Mouse (Mus musculus) embryonic facial prominence, embryonic 10.5 days (tissue): ENCODE data around the gene Rpl18. TPM values are rescaled to one million over a fixed set of nuclear protein-coding genes. Genes with fewer than 3 reads are reported as not detected.

Experiments
- DNase-seq: peaks from one replicate; pipeline ENCODE4 v3.0.0-alpha.2; 2017; ENCODE audit warnings: low spot score
- H3K27ac ChIP-seq: fragments of 300-500 bp; sonication (generic); replicated peaks from 2 replicates; pipeline ENCODE4 v1.5.1; 2016; ENCODE audit warnings: mild to moderate bottlenecking
- H3K27me3 ChIP-seq: fragments of 300-500 bp; sonication (generic); replicated peaks from 2 replicates; pipeline ENCODE4 v1.6.1; 2016; ENCODE audit warnings: low read depth, mild to moderate bottlenecking; ENCODE audit not compliant: poor library complexity, severe bottlenecking
- H3K36me3 ChIP-seq: fragments of 300-500 bp; sonication (generic); replicated peaks from 2 replicates; pipeline ENCODE4 v1.6.1; 2016; ENCODE audit warnings: mild to moderate bottlenecking, moderate library complexity
- H3K4me1 ChIP-seq: fragments of 300-500 bp; sonication (generic); 2 replicates; pipeline ENCODE4 v1.6.1; 2016
- H3K4me3 ChIP-seq: fragments of 300-500 bp; sonication (generic); 2 replicates; pipeline ENCODE4 v1.5.1; 2016; ENCODE audit warnings: mild to moderate bottlenecking, moderate library complexity
- H3K9me3 ChIP-seq: fragments of 300-500 bp; sonication (generic); 2 replicates; pipeline ENCODE4 v1.6.1; 2016; ENCODE audit warnings: mild to moderate bottlenecking
- WGBS: fragments of 180-500 bp; shearing (Covaris S2); methylation state at CpG from one replicate; pipeline ENCODE4 v1.1.7; 2016; 5-methylcytosine and 5-hydroxymethylcytosine counted together
- polyA plus RNA-seq: library from polyadenylated mRNA; unstranded; fragments of >200 nt; fragmentation: Nextera tagmentation; extraction: Ambion mirVana; gene quantifications from 2 replicates; pipeline ENCODE4 v1.2.1, GENCODE M21; 2016

Gene Rpl18
- polyA plus RNA-seq, 1 experiment from 2014 or later, result 1,168 TPM

- Histone ChIP-seq H3K4me3 (no peak overlapping the region), H3K27ac (peak overlapping the region; percentile 30; the same call in 1 of the 2 replicates), H3K4me1 (peaks cover 13% of the 10 kb centered on the region), H3K9me3 (0 out of 2 replicates have a peak, but pooled peaks cover 4% of the 10 kb centered on the region), H3K27me3 (no peaks in the 10 kb centered on the region), H3K36me3 (no peaks in the 10 kb centered on the region)
- 48% methylated on average over 10 of the region's 10 CpGs for WGBS
- DNase-seq, result no peak
Observed at GRCm38 (mm10) chr7:45749401-45749800, 34.1 kb downstream of the Rpl18 start.

GRCm38 (mm10) chr7:45750162-45750561, 34.9 kb downstream of the Rpl18 start:
- DNase-seq, result no peak
- no peak overlapping the region for H3K27ac ChIP-seq
- 0 out of 2 replicates have a peak, but pooled peaks cover 4% of the 10 kb centered on the region for H3K9me3 ChIP-seq
- no peaks in the 10 kb centered on the region for H3K36me3 ChIP-seq
- H3K27me3 ChIP-seq, result no peaks in the 10 kb centered on the region
- peaks cover 13% of the 10 kb centered on the region for H3K4me1 ChIP-seq
- no peak overlapping the region for H3K4me3 ChIP-seq
- WGBS, result 73% methylated on average over 9 of the region's 9 CpGs

- 56% methylated on average over 6 of the region's 6 CpGs for WGBS
- H3K27me3 ChIP-seq, result peaks cover 35% of the 10 kb centered on the region
Observed at GRCm38 (mm10) chr7:45755703-45756102, 40.4 kb downstream of the Rpl18 start.

GRCm38 (mm10) chr7:45759400-45759799, 44.1 kb downstream of the Rpl18 start:
- Histone ChIP-seq H3K27me3 (peaks cover 40% of the 10 kb centered on the region), H3K4me1 (peaks cover 11% of the 10 kb centered on the region), H3K36me3 (no peaks in the 10 kb centered on the region), H3K27ac (peak overlapping the region; percentile 51; the same call in 1 of the 2 replicates), H3K4me3 (peak overlapping the region; percentile 53), H3K9me3 (no peaks in the 10 kb centered on the region)
- DNase-seq, result peak; percentile 45
- 3% methylated on average over 27 of the region's 27 CpGs for WGBS

More at GRCm38 (mm10) chr7:45755703-45756102, 40.4 kb downstream of the Rpl18 start:
- Histone ChIP-seq H3K4me1 (peaks cover 11% of the 10 kb centered on the region), H3K36me3 (no peaks in the 10 kb centered on the region), H3K9me3 (no peaks in the 10 kb centered on the region), H3K27ac (no peak overlapping the region), H3K4me3 (no peak overlapping the region)
- no peak for DNase-seq

- H3K27ac ChIP-seq, result no peak overlapping the region
- H3K36me3 ChIP-seq, result no peaks in the 10 kb centered on the region
- DNase-seq, result no peak
- H3K4me1 ChIP-seq, result peaks cover 11% of the 10 kb centered on the region
- WGBS, result 71% methylated on average over 5 of the region's 5 CpGs
- no peaks in the 10 kb centered on the region for H3K9me3 ChIP-seq
- peaks cover 40% of the 10 kb centered on the region for H3K27me3 ChIP-seq
- H3K4me3 ChIP-seq, result no peak overlapping the region
Observed at GRCm38 (mm10) chr7:45760151-45760550, 44.9 kb downstream of the Rpl18 start.

- H3K4me3 ChIP-seq, result no peak overlapping the region
- no peaks in the 10 kb centered on the region for H3K36me3 ChIP-seq
- peaks cover 11% of the 10 kb centered on the region for H3K4me1 ChIP-seq
- no peaks in the 10 kb centered on the region for H3K9me3 ChIP-seq
- peaks cover 2% of the 10 kb centered on the region for H3K27me3 ChIP-seq
- no peak for DNase-seq
- H3K27ac ChIP-seq, result no peak overlapping the region
- WGBS, result 61% methylated on average over 8 of the region's 8 CpGs
Observed at GRCm38 (mm10) chr7:45765995-45766394, 50.7 kb downstream of the Rpl18 start.

- Histone ChIP-seq H3K4me3 (no peak overlapping the region), H3K9me3 (no peaks in the 10 kb centered on the region), H3K27me3 (no peaks in the 10 kb centered on the region), H3K27ac (no peak overlapping the region), H3K4me1 (peaks cover 11% of the 10 kb centered on the region), H3K36me3 (no peaks in the 10 kb centered on the region)
- WGBS, result 44% methylated on average over 8 of the region's 8 CpGs
- DNase-seq, result peak; percentile 57
Observed at GRCm38 (mm10) chr7:45766764-45767163, 51.5 kb downstream of the Rpl18 start.

- H3K27me3 ChIP-seq, result no peaks in the 10 kb centered on the region
- no peak overlapping the region for H3K27ac ChIP-seq
- H3K36me3 ChIP-seq, result no peaks in the 10 kb centered on the region
- peaks cover 11% of the 10 kb centered on the region for H3K4me1 ChIP-seq
- H3K9me3 ChIP-seq, result no peaks in the 10 kb centered on the region
- no peak for DNase-seq
- no peak overlapping the region for H3K4me3 ChIP-seq
- 93% methylated on average over 6 of the region's 6 CpGs for WGBS
Observed at GRCm38 (mm10) chr7:45767500-45767899, 52.2 kb downstream of the Rpl18 start.

Other genes with a start within 250 kb of the Rpl18 start
- gene Bax, start 248.6 kb upstream of the Rpl18 start, polyA plus RNA-seq, result 243 and 247 TPM in 2 replicates
- 0.93 and 1.4 TPM in 2 replicates for gene Tulp2, start 233.6 kb upstream of the Rpl18 start, polyA plus RNA-seq
- gene Gm45808, start 228.6 kb upstream of the Rpl18 start, polyA plus RNA-seq, result not detected in 2 replicates
- 5.7 and 7.4 TPM in 2 replicates for gene Dhdh, start 226.7 kb upstream of the Rpl18 start, polyA plus RNA-seq
- gene Nucb1, start 205.1 kb upstream of the Rpl18 start, polyA plus RNA-seq, result 115 and 123 TPM in 2 replicates
- gene Ppp1r15a, start 189.2 kb upstream of the Rpl18 start, polyA plus RNA-seq, result 18.6 and 21.6 TPM in 2 replicates
- gene Plekha4, start 189.1 kb upstream of the Rpl18 start, polyA plus RNA-seq, result 1.9 and 2.3 TPM in 2 replicates
- gene Hsd17b14, start 160.6 kb upstream of the Rpl18 start, polyA plus RNA-seq, result 0.87 and 0.92 TPM in 2 replicates
- gene Bcat2, start 145.3 kb upstream of the Rpl18 start, polyA plus RNA-seq, result 51.1 and 51.9 TPM in 2 replicates
- gene Fgf21, start 100.0 kb upstream of the Rpl18 start, polyA plus RNA-seq, result not detected in 2 replicates
- 0.07 and 0.44 TPM in 2 replicates for gene Fut1, start 98.2 kb upstream of the Rpl18 start, polyA plus RNA-seq
- gene Izumo1, start 93.6 kb upstream of the Rpl18 start, polyA plus RNA-seq, result 0.07 and 0.10 TPM in 2 replicates
- gene Rasip1, start 88.0 kb upstream of the Rpl18 start, polyA plus RNA-seq, result 6.5 and 6.8 TPM in 2 replicates
- gene Mamstr, start 75.5 kb upstream of the Rpl18 start, polyA plus RNA-seq, result 1.3 and 3.1 TPM in 2 replicates
- gene Fut2, start 49.1 kb upstream of the Rpl18 start, polyA plus RNA-seq, result 0.07 and 0.16 TPM in 2 replicates
- gene Ntn5, start 31.4 kb upstream of the Rpl18 start, polyA plus RNA-seq, result 0.28 and 0.42 TPM in 2 replicates
- 0.55 and 0.64 TPM in 2 replicates for gene Sec1, start 21.1 kb upstream of the Rpl18 start, polyA plus RNA-seq
- gene Car11, start 15.6 kb upstream of the Rpl18 start, polyA plus RNA-seq, result 8.5 and 9.1 TPM in 2 replicates
- 3.6 and 4.3 TPM in 2 replicates for gene Dbp, start 10.4 kb upstream of the Rpl18 start, polyA plus RNA-seq
- 41.5 and 42.1 TPM in 2 replicates for gene Sphk2, start 2.5 kb downstream of the Rpl18 start, polyA plus RNA-seq
- 1.8 and 2.2 TPM in 2 replicates for gene Fam83e, start 5.8 kb downstream of the Rpl18 start, polyA plus RNA-seq
- 0.22 TPM in 1 of 2 replicates, not detected in the other for gene Spaca4, start 10.4 kb downstream of the Rpl18 start, polyA plus RNA-seq
- 2.1 and 3.0 TPM in 2 replicates for gene Lmtk3, start 68.3 kb downstream of the Rpl18 start, polyA plus RNA-seq
- gene Sult2b1, start 69.2 kb downstream of the Rpl18 start, polyA plus RNA-seq, result 1.6 and 1.7 TPM in 2 replicates
- gene Cyth2, start 99.1 kb downstream of the Rpl18 start, polyA plus RNA-seq, result 157 and 161 TPM in 2 replicates
- 0.88 and 1.5 TPM in 2 replicates for gene Kcnj14, start 109.3 kb downstream of the Rpl18 start, polyA plus RNA-seq
- 127 and 132 TPM in 2 replicates for gene Grwd1, start 115.5 kb downstream of the Rpl18 start, polyA plus RNA-seq
- 30.4 and 36.6 TPM in 2 replicates for gene Kdelr1, start 157.3 kb downstream of the Rpl18 start, polyA plus RNA-seq
- 0.09 and 0.20 TPM in 2 replicates for gene Grin2d, start 162.9 kb downstream of the Rpl18 start, polyA plus RNA-seq
- 1.2 and 1.3 TPM in 2 replicates for gene Syngr4, start 181.3 kb downstream of the Rpl18 start, polyA plus RNA-seq
- gene Tmem143, start 181.5 kb downstream of the Rpl18 start, polyA plus RNA-seq, result 4.5 and 5.5 TPM in 2 replicates
- 9.9 and 15.6 TPM in 2 replicates for gene Emp3, start 205.9 kb downstream of the Rpl18 start, polyA plus RNA-seq
- gene Ccdc114, start 208.6 kb downstream of the Rpl18 start, polyA plus RNA-seq, result 4.6 and 6.8 TPM in 2 replicates